ENCODE assay signal across 8 mouse cellular contexts in genomic region chr7:45935114-45935513, GRCm38 (mm10). TPM values are rescaled to one million over a fixed set of nuclear protein-coding genes. Genes with fewer than 3 reads are reported as not detected.
DNase-seq lines count a peak whose midpoint lies in the region; ATAC-seq lines count a peak whose summit lies in the region.

No protein-coding gene starts in this region.

- H3K27me3 ChIP-seq in midbrain, embryonic 10.5 days (ENCODE audit: low read depth, poor library complexity, severe bottlenecking), result no peaks in the 10 kb centered on the region
- no peaks in the 10 kb centered on the region for H3K27me3 ChIP-seq in midbrain, embryonic 15.5 days (replicated peaks)
- no peaks in the 10 kb centered on the region for H3K27me3 ChIP-seq in hindbrain, embryonic 12.5 days

- intact Hi-C loops in left cerebral cortex, postnatal 4 days (cut with DNase I), result loop anchor here (10.0 kb wide), 1 partner anchor 190 kb away; no protein-coding TSS in a partner anchor

- H3K4me3 ChIP-seq in midbrain, embryonic 10.5 days, result no peak overlapping the region
- no peak overlapping the region for H3K4me3 ChIP-seq in midbrain, embryonic 15.5 days
- H3K4me3 ChIP-seq in hindbrain, embryonic 12.5 days, result no peak overlapping the region

- H3K4me1 ChIP-seq in midbrain, embryonic 10.5 days, result no peaks in the 10 kb centered on the region
- no peaks in the 10 kb centered on the region for H3K4me1 ChIP-seq in midbrain, embryonic 15.5 days
- no peaks in the 10 kb centered on the region for H3K4me1 ChIP-seq in hindbrain, embryonic 12.5 days

- 0 out of 2 replicates have a peak, but pooled peaks cover 5% of the 10 kb centered on the region for H3K36me3 ChIP-seq in midbrain, embryonic 10.5 days
- H3K36me3 ChIP-seq in midbrain, embryonic 15.5 days (replicated peaks), result no peaks in the 10 kb centered on the region
- no peaks in the 10 kb centered on the region for H3K36me3 ChIP-seq in hindbrain, embryonic 12.5 days

- no peak overlapping the region for H3K4me2 ChIP-seq in midbrain, embryonic 15.5 days
- no peak overlapping the region for H3K4me2 ChIP-seq in hindbrain, embryonic 12.5 days (replicated peaks)

- no peaks in the 10 kb centered on the region; the same call in 1 of the 2 replicates for H3K9me3 ChIP-seq in midbrain, embryonic 10.5 days (replicated peaks)
- no peaks in the 10 kb centered on the region for H3K9me3 ChIP-seq in midbrain, embryonic 15.5 days
- H3K9me3 ChIP-seq in hindbrain, embryonic 12.5 days (replicated peaks), result peaks cover 9% of the 10 kb centered on the region; the same call in 1 of the 2 replicates

- ATAC-seq in midbrain, embryonic 15.5 days (replicated peaks), result no peak
- ATAC-seq in hindbrain, embryonic 12.5 days (ENCODE audit: low FRiP score), result 0 out of 2 replicates have a peak, but pooled peaks have one; percentile 43
- peak; percentile 85 for ATAC-seq in monocyte, adult 5-6 weeks (replicated peaks; ENCODE audit: insufficient number of reproducible peaks, low FRiP score, low TSS enrichment, poor library complexity, severe bottlenecking)

- WGBS in midbrain, embryonic 10.5 days, result 38% methylated on average over 7 of the region's 7 CpGs
- WGBS in midbrain, embryonic 15.5 days, result 24% methylated on average over 7 of the region's 7 CpGs
- WGBS in hindbrain, embryonic 12.5 days, result 34% methylated on average over 7 of the region's 7 CpGs

- no peak overlapping the region for H3K9ac ChIP-seq in midbrain, embryonic 15.5 days
- no peak overlapping the region for H3K9ac ChIP-seq in hindbrain, embryonic 12.5 days

- DNase-seq in midbrain, embryonic 10.5 days (ENCODE audit: low spot score), result peak; percentile 52
- DNase-seq in R1 (ENCODE audit: low read depth, low spot score), result peak; percentile 55
- DNase-seq in embryo, embryonic 11.5 days (ENCODE audit: low read depth, low spot score), result peak; percentile 55
- peak; percentile 65 for DNase-seq in left cerebral cortex, postnatal 4 days
- peak; percentile 84 for DNase-seq in thymus, postnatal 4 days

- H3K27ac ChIP-seq in midbrain, embryonic 10.5 days (replicated peaks), result no peak overlapping the region
- H3K27ac ChIP-seq in midbrain, embryonic 15.5 days, result no peak overlapping the region
- H3K27ac ChIP-seq in hindbrain, embryonic 12.5 days, result no peak overlapping the region

RNA-seq across cellular contexts. Expression of gene Ccdc114, which starts 11.2 kb away (rescaled TPM):
- 4.8 and 5.3 TPM in 2 replicates for polyA plus RNA-seq in midbrain, embryonic 10.5 days (2016; fragmentation: Nextera tagmentation; extraction: Ambion mirVana)
- polyA plus RNA-seq in midbrain, embryonic 15.5 days (2015; fragmentation: Nextera tagmentation; extraction: Ambion mirVana), result 6.0 TPM in 2 replicates
- 5.5 and 6.8 TPM in 2 replicates for polyA plus RNA-seq in hindbrain, embryonic 12.5 days (2016; fragmentation: Nextera tagmentation; extraction: Ambion mirVana)
- 1 to 10 TPM; 1.9 to 2.4 TPM for total RNA-seq in left cerebral cortex, postnatal 4 days (2021)
- total RNA-seq in monocyte, adult 5-6 weeks (2017), result 2.9 TPM in 2 of 3 replicates, not detected in the other

RNA-seq across cellular contexts. Expression of gene Emp3, which starts 13.9 kb away (rescaled TPM):
- 17.7 and 28.2 TPM in 2 replicates for polyA plus RNA-seq in midbrain, embryonic 10.5 days (2016; fragmentation: Nextera tagmentation; extraction: Ambion mirVana)
- 35.2 and 40.3 TPM in 2 replicates for polyA plus RNA-seq in midbrain, embryonic 15.5 days (2015; fragmentation: Nextera tagmentation; extraction: Ambion mirVana)
- polyA plus RNA-seq in hindbrain, embryonic 12.5 days (2016; fragmentation: Nextera tagmentation; extraction: Ambion mirVana), result 42.6 and 55.0 TPM in 2 replicates
- 10 to 100 TPM in 1 of 2 experiments, 1 to 10 TPM in 1; 6.9 to 13.4 TPM for total RNA-seq in left cerebral cortex, postnatal 4 days (2021)
- total RNA-seq in monocyte, adult 5-6 weeks (2017), result 293 to 405 TPM (median 376 TPM) in 3 replicates

RNA-seq across cellular contexts. Expression of gene Tmem143, which starts 38.4 kb away (rescaled TPM):
- polyA plus RNA-seq in midbrain, embryonic 10.5 days (2016; fragmentation: Nextera tagmentation; extraction: Ambion mirVana), result 4.4 and 5.1 TPM in 2 replicates
- polyA plus RNA-seq in midbrain, embryonic 15.5 days (2015; fragmentation: Nextera tagmentation; extraction: Ambion mirVana), result 7.7 and 10.2 TPM in 2 replicates
- polyA plus RNA-seq in hindbrain, embryonic 12.5 days (2016; fragmentation: Nextera tagmentation; extraction: Ambion mirVana), result 3.4 and 5.2 TPM in 2 replicates
- total RNA-seq in left cerebral cortex, postnatal 4 days (2021), result 10 to 100 TPM; 16.8 to 19.7 TPM
- 4.4 to 5.6 TPM (median 4.4 TPM) in 3 replicates for total RNA-seq in monocyte, adult 5-6 weeks (2017)

RNA-seq across cellular contexts. Expression of gene Syngr4, which starts 38.6 kb away (rescaled TPM):
- polyA plus RNA-seq in midbrain, embryonic 10.5 days (2016; fragmentation: Nextera tagmentation; extraction: Ambion mirVana), result 1.5 and 1.7 TPM in 2 replicates
- 0.22 TPM in 1 of 2 replicates, not detected in the other for polyA plus RNA-seq in midbrain, embryonic 15.5 days (2015; fragmentation: Nextera tagmentation; extraction: Ambion mirVana)
- 0.52 TPM in 1 of 2 replicates, not detected in the other for polyA plus RNA-seq in hindbrain, embryonic 12.5 days (2016; fragmentation: Nextera tagmentation; extraction: Ambion mirVana)
- under 1 TPM in 1 of 2 experiments, not detected in 1; 0.52 TPM for total RNA-seq in left cerebral cortex, postnatal 4 days (2021)
- total RNA-seq in monocyte, adult 5-6 weeks (2017), result not detected in 3 replicates

RNA-seq across cellular contexts. Expression of gene Grin2d, which starts 56.9 kb away (rescaled TPM):
- 0.16 and 0.34 TPM in 2 replicates for polyA plus RNA-seq in midbrain, embryonic 10.5 days (2016; fragmentation: Nextera tagmentation; extraction: Ambion mirVana)
- 2.7 and 3.9 TPM in 2 replicates for polyA plus RNA-seq in midbrain, embryonic 15.5 days (2015; fragmentation: Nextera tagmentation; extraction: Ambion mirVana)
- polyA plus RNA-seq in hindbrain, embryonic 12.5 days (2016; fragmentation: Nextera tagmentation; extraction: Ambion mirVana), result 1.6 TPM in 2 replicates
- total RNA-seq in left cerebral cortex, postnatal 4 days (2021), result 10 to 100 TPM; 31.9 to 39.5 TPM
- total RNA-seq in monocyte, adult 5-6 weeks (2017), result 0.10 TPM in 1 of 3 replicates, not detected in the others
